Mouse (Mus musculus): ENCODE results near the gene Ugt1a7c. TPM values are rescaled to one million over a fixed set of nuclear protein-coding genes. Genes with fewer than 3 reads are reported as not detected.

Gene Ugt1a7c
- polyA plus RNA-seq, 1 experiment from 2014 or later: 3.0 TPM

DNA sequence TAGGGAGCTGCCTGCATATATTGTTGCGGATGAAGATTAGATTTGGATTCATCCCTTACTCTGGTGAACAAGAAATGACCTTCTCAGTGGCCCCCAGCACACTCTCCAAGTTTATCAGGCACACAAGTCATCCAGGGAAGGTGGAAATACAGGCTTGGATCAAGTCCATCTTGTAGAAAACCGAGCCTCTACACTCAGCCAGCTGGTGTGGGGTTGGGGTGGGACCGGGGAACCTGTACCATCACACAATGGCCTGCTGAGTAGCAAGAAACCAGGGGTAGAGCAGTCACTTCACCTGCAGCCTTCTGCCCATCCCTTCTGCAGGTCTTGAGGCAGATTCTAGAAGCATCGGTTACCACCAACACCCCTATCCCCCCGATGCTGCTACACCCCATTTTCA lies 139.8 kb downstream of the Ugt1a7c start:
- H3K27me3 ChIP-seq (ENCODE audit: control insufficient read depth, insufficient read depth, low read depth, low read length): no peaks in the 10 kb centered on the region
- WGBS (ENCODE audit: insufficient replicate concordance): 31% methylated on average over 5 of the region's 5 CpGs
- no peak overlapping the region for H3K9ac ChIP-seq (ENCODE audit: low read depth, low read length)
- H3K4me1 ChIP-seq (ENCODE audit: control insufficient read depth, low read depth, low read length): no peaks in the 10 kb centered on the region
- no peak for ATAC-seq (ENCODE audit: low read depth)
- H3K4me2 ChIP-seq (ENCODE audit: low read depth, low read length): no peak overlapping the region
- H3K27ac ChIP-seq (ENCODE audit: low read length): no peak overlapping the region
- no peak overlapping the region for H3K4me3 ChIP-seq (ENCODE audit: low read depth, low read length)
- H3K36me3 ChIP-seq (ENCODE audit: control insufficient read depth, insufficient read depth): no peaks in the 10 kb centered on the region
- peaks cover 43% of the 10 kb centered on the region for H3K9me3 ChIP-seq (replicated peaks; ENCODE audit: control insufficient read depth, low read length)

- no peak overlapping the region for H3K27ac ChIP-seq (ENCODE audit: low read length)
- H3K27me3 ChIP-seq (ENCODE audit: control insufficient read depth, insufficient read depth, low read depth, low read length): no peaks in the 10 kb centered on the region
- H3K36me3 ChIP-seq (ENCODE audit: control insufficient read depth, insufficient read depth): no peaks in the 10 kb centered on the region
- no peaks in the 10 kb centered on the region for H3K4me1 ChIP-seq (ENCODE audit: control insufficient read depth, low read depth, low read length)
- peaks cover 41% of the 10 kb centered on the region for H3K9me3 ChIP-seq (replicated peaks; ENCODE audit: control insufficient read depth, low read length)
- no peak for ATAC-seq (ENCODE audit: low read depth)
- H3K9ac ChIP-seq (ENCODE audit: low read depth, low read length): no peak overlapping the region
- H3K4me3 ChIP-seq (ENCODE audit: low read depth, low read length): no peak overlapping the region
- H3K4me2 ChIP-seq (ENCODE audit: low read depth, low read length): no peak overlapping the region
- 44% methylated on average over 11 of the region's 11 CpGs for WGBS (ENCODE audit: insufficient replicate concordance)
Measured at GRCm38 (mm10) chr1:88235046-88235893, 140.4 kb downstream of the Ugt1a7c start.

- no peak overlapping the region for H3K4me3 ChIP-seq (ENCODE audit: low read depth, low read length)
- H3K4me1 ChIP-seq (ENCODE audit: control insufficient read depth, low read depth, low read length): no peaks in the 10 kb centered on the region
- 37% methylated on average over 4 of the region's 4 CpGs for WGBS (ENCODE audit: insufficient replicate concordance)
- H3K36me3 ChIP-seq (ENCODE audit: control insufficient read depth, insufficient read depth): no peaks in the 10 kb centered on the region
- H3K27ac ChIP-seq (ENCODE audit: low read length): no peak overlapping the region
- H3K4me2 ChIP-seq (ENCODE audit: low read depth, low read length): no peak overlapping the region
- ATAC-seq (ENCODE audit: low read depth): no peak
- H3K9me3 ChIP-seq (replicated peaks; ENCODE audit: control insufficient read depth, low read length): peaks cover 42% of the 10 kb centered on the region
- no peaks in the 10 kb centered on the region for H3K27me3 ChIP-seq (ENCODE audit: control insufficient read depth, insufficient read depth, low read depth, low read length)
- no peak overlapping the region for H3K9ac ChIP-seq (ENCODE audit: low read depth, low read length)
Measured at GRCm38 (mm10) chr1:88235894-88236415, 141.1 kb downstream of the Ugt1a7c start.

GRCm38 (mm10) chr1:88237311-88237710 lies 142.4 kb downstream of the Ugt1a7c start:
- WGBS (ENCODE audit: insufficient replicate concordance): 57% methylated on average over 5 of the region's 5 CpGs
- Histone ChIP-seq H3K9me3 (replicated peaks; ENCODE audit: control insufficient read depth, low read length) (peaks cover 41% of the 10 kb centered on the region), H3K4me3 (ENCODE audit: low read depth, low read length) (no peak overlapping the region), H3K4me1 (ENCODE audit: control insufficient read depth, low read depth, low read length) (no peaks in the 10 kb centered on the region), H3K27me3 (ENCODE audit: control insufficient read depth, insufficient read depth, low read depth, low read length) (no peaks in the 10 kb centered on the region), H3K9ac (ENCODE audit: low read depth, low read length) (no peak overlapping the region), H3K27ac (ENCODE audit: low read length) (no peak overlapping the region), H3K36me3 (ENCODE audit: control insufficient read depth, insufficient read depth) (no peaks in the 10 kb centered on the region), H3K4me2 (ENCODE audit: low read depth, low read length) (no peak overlapping the region)
- no peak for ATAC-seq (ENCODE audit: low read depth)

DNA sequence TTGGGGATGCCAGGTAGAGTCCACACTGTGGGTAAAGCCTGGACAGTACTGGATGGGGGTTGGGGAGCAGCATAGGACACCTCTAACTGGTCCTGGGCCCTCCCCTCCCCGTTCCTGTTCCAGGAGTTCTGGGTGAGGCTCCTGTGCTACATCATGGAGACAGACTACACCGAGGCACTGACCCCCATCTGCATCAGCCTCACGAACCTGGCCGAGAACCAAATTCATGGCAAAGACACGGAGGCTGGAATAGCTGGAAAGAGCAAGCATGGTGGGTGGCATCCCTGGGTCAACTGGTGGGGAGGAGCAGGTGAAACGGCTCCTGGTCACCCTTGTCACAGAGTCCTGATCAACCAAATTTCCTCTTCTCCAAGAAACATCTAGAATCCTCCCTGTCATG lies 143.9 kb downstream of the Ugt1a7c start:
- H3K4me3 ChIP-seq (ENCODE audit: low read depth, low read length): no peak overlapping the region
- H3K9ac ChIP-seq (ENCODE audit: low read depth, low read length): no peak overlapping the region
- no peaks in the 10 kb centered on the region for H3K4me1 ChIP-seq (ENCODE audit: control insufficient read depth, low read depth, low read length)
- ATAC-seq (ENCODE audit: low read depth): peak; percentile 14; the same call in 1 of the 2 replicates
- WGBS (ENCODE audit: insufficient replicate concordance): 56% methylated on average over 6 of the region's 6 CpGs
- H3K27ac ChIP-seq (ENCODE audit: low read length): no peak overlapping the region
- H3K9me3 ChIP-seq (replicated peaks; ENCODE audit: control insufficient read depth, low read length): peaks cover 45% of the 10 kb centered on the region
- H3K36me3 ChIP-seq (ENCODE audit: control insufficient read depth, insufficient read depth): no peaks in the 10 kb centered on the region
- H3K27me3 ChIP-seq (ENCODE audit: control insufficient read depth, insufficient read depth, low read depth, low read length): no peaks in the 10 kb centered on the region
- no peak overlapping the region for H3K4me2 ChIP-seq (ENCODE audit: low read depth, low read length)

- 56% methylated on average over 5 of the region's 5 CpGs for WGBS (ENCODE audit: insufficient replicate concordance)
- Histone ChIP-seq H3K27me3 (ENCODE audit: control insufficient read depth, insufficient read depth, low read depth, low read length) (no peaks in the 10 kb centered on the region), H3K4me2 (ENCODE audit: low read depth, low read length) (no peak overlapping the region), H3K4me3 (ENCODE audit: low read depth, low read length) (no peak overlapping the region), H3K4me1 (ENCODE audit: control insufficient read depth, low read depth, low read length) (no peaks in the 10 kb centered on the region), H3K27ac (ENCODE audit: low read length) (no peak overlapping the region), H3K9ac (ENCODE audit: low read depth, low read length) (no peak overlapping the region), H3K9me3 (replicated peaks; ENCODE audit: control insufficient read depth, low read length) (peaks cover 36% of the 10 kb centered on the region), H3K36me3 (ENCODE audit: control insufficient read depth, insufficient read depth) (no peaks in the 10 kb centered on the region)
- ATAC-seq (ENCODE audit: low read depth): no peak
Measured at GRCm38 (mm10) chr1:88240072-88240471, 145.2 kb downstream of the Ugt1a7c start.

- H3K9ac ChIP-seq (ENCODE audit: low read depth, low read length): no peak overlapping the region
- H3K27ac ChIP-seq (ENCODE audit: low read length): no peak overlapping the region
- H3K4me1 ChIP-seq (ENCODE audit: control insufficient read depth, low read depth, low read length): no peaks in the 10 kb centered on the region
- H3K27me3 ChIP-seq (ENCODE audit: control insufficient read depth, insufficient read depth, low read depth, low read length): no peaks in the 10 kb centered on the region
- 48% methylated on average over 4 of the region's 4 CpGs for WGBS (ENCODE audit: insufficient replicate concordance)
- H3K9me3 ChIP-seq (replicated peaks; ENCODE audit: control insufficient read depth, low read length): peaks cover 34% of the 10 kb centered on the region
- H3K4me2 ChIP-seq (ENCODE audit: low read depth, low read length): no peak overlapping the region
- H3K36me3 ChIP-seq (ENCODE audit: control insufficient read depth, insufficient read depth): no peaks in the 10 kb centered on the region
- ATAC-seq (ENCODE audit: low read depth): no peak
- no peak overlapping the region for H3K4me3 ChIP-seq (ENCODE audit: low read depth, low read length)
Measured at GRCm38 (mm10) chr1:88240579-88240978, 145.7 kb downstream of the Ugt1a7c start.

- Histone ChIP-seq H3K27ac (ENCODE audit: low read length) (no peak overlapping the region), H3K36me3 (ENCODE audit: control insufficient read depth, insufficient read depth) (no peaks in the 10 kb centered on the region), H3K9me3 (replicated peaks; ENCODE audit: control insufficient read depth, low read length) (peaks cover 25% of the 10 kb centered on the region), H3K4me2 (ENCODE audit: low read depth, low read length) (no peak overlapping the region), H3K4me3 (ENCODE audit: low read depth, low read length) (no peak overlapping the region), H3K27me3 (ENCODE audit: control insufficient read depth, insufficient read depth, low read depth, low read length) (no peaks in the 10 kb centered on the region), H3K9ac (ENCODE audit: low read depth, low read length) (no peak overlapping the region), H3K4me1 (ENCODE audit: control insufficient read depth, low read depth, low read length) (no peaks in the 10 kb centered on the region)
- 51% methylated on average over 5 of the region's 5 CpGs for WGBS (ENCODE audit: insufficient replicate concordance)
- ATAC-seq (ENCODE audit: low read depth): no peak
Measured at GRCm38 (mm10) chr1:88243861-88244260, 149.0 kb downstream of the Ugt1a7c start.

DNA sequence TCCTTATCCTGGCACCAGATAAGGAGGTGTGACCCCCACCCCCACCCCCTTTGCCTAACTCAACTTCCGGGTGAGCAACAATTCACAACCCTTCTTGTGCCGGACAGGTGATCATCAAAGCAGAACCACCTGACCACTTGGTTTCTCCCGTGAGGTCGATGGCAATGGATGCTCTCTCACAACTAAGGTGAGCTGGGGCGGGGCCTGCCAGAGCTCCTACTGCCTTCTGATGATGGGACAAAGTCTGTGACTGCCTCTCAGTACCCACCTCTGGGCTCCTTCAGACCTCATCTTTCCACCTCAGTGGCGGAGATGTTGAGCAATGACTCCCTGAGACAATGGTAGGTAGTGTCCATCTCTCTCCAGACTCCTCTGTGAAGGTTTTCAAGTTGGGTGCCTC lies 151.0 kb downstream of the Ugt1a7c start:
- Histone ChIP-seq H3K9ac (ENCODE audit: low read depth, low read length) (no peak overlapping the region), H3K4me2 (ENCODE audit: low read depth, low read length) (no peak overlapping the region), H3K4me3 (ENCODE audit: low read depth, low read length) (no peak overlapping the region), H3K27ac (ENCODE audit: low read length) (no peak overlapping the region), H3K27me3 (ENCODE audit: control insufficient read depth, insufficient read depth, low read depth, low read length) (no peaks in the 10 kb centered on the region), H3K9me3 (replicated peaks; ENCODE audit: control insufficient read depth, low read length) (peaks cover 21% of the 10 kb centered on the region), H3K4me1 (ENCODE audit: control insufficient read depth, low read depth, low read length) (no peaks in the 10 kb centered on the region), H3K36me3 (ENCODE audit: control insufficient read depth, insufficient read depth) (no peaks in the 10 kb centered on the region)
- ATAC-seq (ENCODE audit: low read depth): no peak
- 56% methylated on average over 6 of the region's 6 CpGs for WGBS (ENCODE audit: insufficient replicate concordance)

Measured in liver, embryonic 16.5 days (tissue).